Mouse (Mus musculus) layer of hippocampus, postnatal 25 days (tissue): ENCODE results near the gene Olfr267. TPM values are rescaled to one million over a fixed set of nuclear protein-coding genes. Genes with fewer than 3 reads are reported as not detected.
A peak's percentile ranks its signal among the peaks of the same experiment; 100 is the strongest.

Experiments
- DNase-seq, 2 experiments: peaks; one replicate each; pipeline ENCODE4 v3.0.0; 2022; ENCODE audit warnings: mixed read lengths in 2 of 2, low spot score in 1 of 2; ENCODE audit errors: extremely low spot score in 1 of 2
- total RNA-seq, 2 experiments: library from RNA; stranded (reverse); gene quantifications; 2 replicates each; pipeline ENCODE4 v1.2.3; 2021

The Olfr267 gene
- total RNA-seq: under 1 TPM; 0.15 to 0.28 TPM

DNA sequence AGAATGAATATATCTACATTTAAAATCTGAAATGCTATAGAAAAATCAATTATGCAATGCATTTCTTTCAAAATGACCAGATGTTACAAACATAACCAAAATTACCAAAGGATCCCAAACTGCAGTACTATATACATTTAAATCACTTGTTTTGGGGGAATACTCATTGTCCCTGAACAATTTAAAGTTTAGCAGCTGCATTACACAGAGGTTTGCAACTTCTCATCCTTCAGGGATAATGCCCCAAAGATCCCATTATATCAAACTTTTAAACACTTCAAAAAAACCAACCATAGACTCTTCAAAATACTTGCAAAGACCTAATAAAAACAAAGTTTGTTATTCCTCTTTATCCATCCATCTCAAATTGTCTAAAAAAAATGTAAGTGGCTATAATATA is at the start of gene Olfr267:
Gene Olfr267 (minus strand): TSS at position 101 of the 400 bp plus-strand sequence.
- DNase-seq: no peak

DNA sequence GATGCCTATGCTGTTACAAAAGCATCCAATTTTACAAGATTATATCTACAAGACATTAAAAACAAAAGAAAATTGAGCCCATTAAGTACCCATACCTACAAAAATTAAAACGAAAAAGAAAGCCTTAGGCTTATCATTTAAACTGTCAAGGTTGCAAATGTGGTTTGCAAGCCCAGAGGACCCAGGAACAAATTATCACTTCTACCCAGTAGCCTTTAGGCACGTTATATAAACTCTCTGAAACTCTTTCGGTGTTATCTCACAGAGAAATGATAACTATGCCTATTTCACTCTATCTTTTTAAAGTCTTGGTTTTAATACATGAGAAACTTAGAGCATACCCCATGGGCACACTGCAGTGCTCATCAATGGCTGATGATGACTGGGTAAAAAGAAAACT is 45.4 kb upstream of the Olfr267 start:
- no peak for DNase-seq

DNA sequence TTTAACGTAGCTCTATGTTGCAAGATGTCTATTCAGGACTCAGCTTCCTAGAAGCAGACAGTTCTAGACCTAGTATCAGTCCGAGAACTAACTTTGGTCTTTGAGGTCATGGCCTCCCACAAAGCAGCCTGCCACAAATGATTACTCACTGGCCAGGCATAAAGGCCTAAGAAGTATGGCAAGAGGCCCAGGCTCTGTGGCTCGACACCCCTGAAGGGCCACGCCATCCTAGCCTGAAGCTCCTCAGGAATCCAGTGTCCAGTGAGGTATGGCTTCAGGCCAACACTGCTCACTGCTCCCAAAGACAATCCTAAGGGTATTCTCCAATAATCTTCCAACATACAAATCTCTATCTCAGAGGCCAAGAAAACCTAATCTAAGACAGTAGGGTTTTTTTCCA is 38.4 kb upstream of the Olfr267 start:
- DNase-seq: no peak

DNA sequence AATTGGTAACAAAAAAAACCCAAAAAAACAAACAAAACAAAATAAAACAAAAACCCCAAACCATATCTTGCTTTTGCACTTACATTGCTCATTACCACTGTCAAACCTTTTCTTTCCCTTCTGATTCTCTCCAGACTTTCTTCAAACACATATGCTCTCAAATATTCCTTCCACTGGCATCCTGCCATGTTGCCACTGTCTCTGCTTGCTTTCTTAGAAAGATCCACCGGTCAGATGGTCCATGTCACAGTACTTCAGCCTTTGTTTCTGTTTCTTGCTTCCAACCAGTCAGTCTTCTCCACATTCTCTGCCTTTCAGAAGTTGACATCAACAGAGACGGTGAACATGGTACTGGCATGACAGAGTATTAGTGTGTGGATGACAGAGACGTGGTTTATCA is 857 bp downstream of the Olfr267 start:
- no peak for DNase-seq

DNA sequence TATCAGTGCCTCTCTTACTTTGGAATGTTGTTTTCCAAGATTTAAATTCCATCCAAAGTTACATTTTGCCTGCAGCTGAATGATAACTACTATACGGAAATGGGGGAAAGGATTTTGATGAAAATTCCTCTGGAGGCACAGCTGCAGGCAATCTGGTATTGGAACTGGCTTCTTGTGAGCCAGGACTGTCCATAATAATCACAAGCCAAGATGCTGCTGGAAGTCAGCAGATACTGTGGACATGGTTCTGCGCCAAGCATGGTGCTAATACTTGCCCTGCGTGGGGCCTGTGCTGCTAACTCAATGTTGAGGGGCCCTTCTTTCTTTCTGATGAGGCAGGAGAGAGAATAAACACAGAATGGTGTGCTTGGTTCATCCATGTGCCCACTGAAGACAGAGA is 24.1 kb downstream of the Olfr267 start:
- no peak for DNase-seq

DNA sequence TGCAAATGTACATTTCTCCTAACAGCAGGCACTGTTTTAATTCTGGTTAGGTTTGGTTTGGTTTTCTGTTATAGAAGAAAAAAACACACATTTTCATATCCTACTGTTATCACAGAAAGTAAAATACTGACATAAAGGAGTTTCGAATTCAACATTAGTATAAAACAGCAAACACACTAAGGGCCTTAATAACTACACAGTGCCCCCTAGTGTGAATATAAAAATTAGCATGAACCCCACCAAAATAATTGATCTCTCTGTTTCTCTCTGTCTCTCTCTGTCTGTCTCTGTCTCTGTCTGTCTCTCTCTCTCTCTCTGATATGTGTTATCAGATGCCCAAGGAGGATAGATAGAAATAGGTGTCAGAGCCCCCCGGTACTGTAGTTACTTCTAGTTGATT is 38.0 kb downstream of the Olfr267 start:
- DNase-seq: no peak

DNA sequence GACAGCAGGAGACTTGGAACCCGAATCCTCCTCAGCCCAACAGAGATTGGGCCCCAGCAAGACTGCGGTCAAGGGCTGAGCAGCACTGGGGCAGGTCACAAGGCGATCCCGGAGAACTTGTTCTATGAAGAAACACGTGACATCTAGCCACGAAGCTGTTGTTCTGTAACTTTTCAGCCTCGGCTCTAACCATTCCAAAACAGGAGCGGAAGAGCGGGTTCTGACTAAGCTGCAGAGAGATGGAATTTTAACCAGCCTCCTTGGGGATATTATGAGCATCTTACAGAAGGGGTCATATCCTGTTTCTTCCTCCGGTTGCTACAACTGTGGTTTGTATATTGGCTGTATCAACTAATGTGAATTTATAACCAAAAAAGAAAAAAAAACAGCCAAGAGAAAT is 38.4 kb downstream of the Olfr267 start:
- DNase-seq: no peak

DNA sequence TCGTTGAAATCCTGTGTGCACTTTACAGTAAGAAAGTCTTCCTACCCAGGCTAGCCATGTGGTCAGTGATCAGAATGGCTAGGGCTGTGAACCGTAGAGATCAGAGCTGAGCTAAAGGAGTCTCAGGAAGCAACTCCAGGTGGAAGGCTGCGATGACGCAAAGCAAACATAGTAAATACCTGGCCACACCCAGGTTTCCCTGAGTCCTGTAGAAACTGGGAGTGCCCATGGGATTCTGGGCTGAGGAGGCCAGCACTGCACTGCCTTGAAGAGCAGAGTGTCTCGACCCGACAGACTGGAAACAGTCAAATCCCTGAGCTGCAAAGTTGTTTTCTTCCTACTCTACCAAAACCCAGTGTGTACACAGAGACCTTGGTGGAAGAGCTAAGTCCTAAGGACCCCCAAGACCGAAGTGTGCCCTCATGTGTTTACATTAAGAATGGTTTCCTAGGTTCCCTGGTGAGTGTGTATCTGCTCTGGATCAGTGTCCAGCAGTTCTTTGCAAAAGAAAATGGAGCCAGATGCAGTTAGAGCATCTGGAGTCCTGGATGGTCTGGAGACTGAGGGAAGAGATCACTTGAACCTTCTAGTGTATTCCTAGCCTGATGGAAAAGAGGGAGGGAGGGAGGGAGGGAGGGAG is 41.8 kb downstream of the Olfr267 start:
- DNase-seq: no peak

DNA sequence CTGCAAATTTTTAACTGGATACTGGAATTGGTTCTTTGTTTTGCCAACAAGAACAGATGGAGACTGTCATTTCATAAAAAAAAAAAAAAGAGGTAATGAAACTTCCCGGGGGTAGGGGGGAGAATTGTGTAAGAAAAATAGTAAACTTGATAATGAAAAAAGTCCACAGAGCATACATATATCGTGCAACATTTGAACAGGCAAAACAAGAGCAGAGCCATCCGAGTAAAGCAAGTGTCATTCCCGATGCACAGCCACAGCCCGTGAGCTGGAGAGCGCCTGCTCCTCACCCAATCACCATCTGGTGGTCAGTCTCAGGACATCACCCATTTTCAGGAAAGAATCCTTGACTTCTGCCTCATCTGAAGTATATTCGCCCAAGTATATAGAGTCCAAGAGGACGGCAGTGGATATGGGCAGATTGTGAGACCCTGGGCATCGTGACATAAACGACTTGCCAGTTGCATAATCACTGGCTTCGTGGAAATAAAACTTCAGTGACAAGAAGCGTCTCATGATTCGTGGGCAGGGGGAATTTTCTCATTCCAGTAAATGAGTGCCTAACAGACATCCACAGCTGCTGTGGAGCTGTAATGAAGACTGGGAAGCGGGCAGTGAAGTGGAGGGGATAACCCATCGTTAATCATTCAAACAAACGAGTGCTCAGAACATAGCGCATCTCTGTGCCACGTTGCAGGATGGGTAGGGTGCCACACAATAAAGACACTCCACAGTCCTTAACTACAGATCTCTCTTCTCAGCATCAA is 50.5 kb downstream of the Olfr267 start:
- peak in 1 of 2 experiments; percentile 4 for DNase-seq

Other genes starting within 250 kb of the Olfr267 start
- 10 to 100 TPM; 31.2 to 35.6 TPM for gene Lpar1, start 233.8 kb downstream of the Olfr267 start, total RNA-seq
- 100 to 1,000 TPM; 116 to 132 TPM for gene Ecpas, start 125.0 kb upstream of the Olfr267 start, total RNA-seq
- 10 to 100 TPM; 40.8 to 42.0 TPM for gene Zkscan16, start 155.9 kb upstream of the Olfr267 start, total RNA-seq
- 1 to 10 TPM; 2.9 to 3.2 TPM for gene Ptgr1, start 199.4 kb upstream of the Olfr267 start, total RNA-seq
- gene Dnajc25, start 207.3 kb upstream of the Olfr267 start, total RNA-seq: 1 to 10 TPM; 5.5 to 5.8 TPM
- gene Gm20503, start 215.5 kb upstream of the Olfr267 start, total RNA-seq: 1 to 10 TPM in 1 of 2 experiments, under 1 TPM in 1; 0.66 to 5.9 TPM
- gene Gng10, start 247.4 kb upstream of the Olfr267 start, total RNA-seq: 100 to 1,000 TPM in 1 of 2 experiments, 10 to 100 TPM in 1; 91.5 to 100 TPM